Mouse (Mus musculus): ENCODE measurements around the gene Pcdh19.

The Pcdh19 gene

DNA sequence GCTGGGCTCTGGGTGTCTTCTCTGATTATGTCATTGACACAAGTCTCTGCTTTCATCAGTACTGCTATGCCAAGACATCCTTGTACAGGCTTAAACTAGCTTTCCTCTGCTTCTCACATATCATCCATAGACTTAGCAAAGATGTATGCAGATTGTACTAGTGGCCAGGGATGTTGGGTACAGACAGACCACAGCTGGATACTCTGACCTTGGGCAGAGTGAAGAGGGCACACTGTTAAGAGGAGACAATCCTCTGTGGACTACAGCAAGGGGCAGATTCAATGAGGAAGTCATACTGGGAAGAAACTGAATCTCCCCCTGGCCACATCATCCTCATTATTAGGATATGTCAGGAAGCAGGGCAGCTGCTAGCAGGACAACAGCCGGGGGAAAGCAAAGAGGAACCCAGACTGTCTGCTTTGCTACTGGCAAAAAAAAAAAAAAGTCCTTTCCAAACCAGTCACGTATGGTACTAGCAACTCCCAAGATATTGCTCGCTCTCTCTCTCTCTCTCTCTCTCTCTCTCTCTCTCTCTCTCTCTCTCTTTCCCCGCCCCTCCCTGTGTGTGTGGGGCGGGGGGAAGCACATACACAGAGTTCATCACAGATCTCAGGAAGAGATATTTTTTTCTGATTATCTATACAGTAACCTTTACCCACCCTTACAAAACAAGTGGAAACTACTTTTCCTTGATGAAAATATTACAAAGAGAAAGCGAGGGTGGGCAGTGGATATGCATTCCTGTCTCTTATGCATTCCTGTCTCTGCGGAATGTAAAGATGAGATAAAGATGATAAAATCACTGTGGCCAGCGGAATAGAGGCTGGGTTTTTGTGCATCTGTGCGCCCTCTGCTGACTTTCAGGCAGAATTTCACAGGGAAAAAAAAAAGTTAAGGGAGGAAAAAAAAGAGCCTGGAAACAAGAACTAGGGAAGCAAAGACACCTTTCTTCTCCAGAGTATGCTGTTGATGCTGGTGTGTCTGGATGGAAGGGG is 31.2 kb downstream of the Pcdh19 start:
- no peak for DNase-seq (ENCODE audit: low read depth in 1 of 2, low spot score in 2 of 2)

DNA sequence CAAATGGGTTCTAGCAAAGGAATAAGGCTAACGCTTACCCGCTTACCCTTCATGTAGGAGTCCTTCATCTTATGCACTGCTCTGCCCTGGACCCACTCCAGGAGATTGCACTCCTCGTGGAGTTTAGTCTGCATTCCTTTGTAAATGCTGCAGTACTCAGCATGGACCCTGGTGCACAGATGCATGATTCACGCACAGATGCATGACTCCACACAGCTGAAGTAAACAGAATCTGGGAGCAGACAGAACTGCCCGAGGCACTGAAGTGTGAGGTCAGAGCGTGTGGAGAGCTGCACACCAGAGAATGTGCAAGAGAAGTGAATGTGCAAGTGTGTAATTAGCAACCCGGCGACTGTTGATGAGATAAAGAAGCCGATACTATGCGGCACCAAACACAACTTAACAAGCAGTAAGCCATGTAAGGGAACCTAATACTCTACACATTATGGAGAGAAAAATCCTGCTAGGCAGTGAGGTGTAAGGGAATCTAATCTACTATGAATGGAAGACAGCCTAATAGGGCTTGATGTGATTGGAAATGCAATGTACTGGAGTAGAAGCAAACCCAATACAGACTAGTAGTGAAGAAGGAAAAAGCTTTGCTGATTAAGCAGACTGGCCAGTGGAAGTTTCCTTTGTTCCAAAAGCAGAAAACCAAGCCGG is 32.8 kb downstream of the Pcdh19 start:
- no peak for DNase-seq (ENCODE audit: low read depth in 1 of 2, low spot score in 2 of 2)

DNA sequence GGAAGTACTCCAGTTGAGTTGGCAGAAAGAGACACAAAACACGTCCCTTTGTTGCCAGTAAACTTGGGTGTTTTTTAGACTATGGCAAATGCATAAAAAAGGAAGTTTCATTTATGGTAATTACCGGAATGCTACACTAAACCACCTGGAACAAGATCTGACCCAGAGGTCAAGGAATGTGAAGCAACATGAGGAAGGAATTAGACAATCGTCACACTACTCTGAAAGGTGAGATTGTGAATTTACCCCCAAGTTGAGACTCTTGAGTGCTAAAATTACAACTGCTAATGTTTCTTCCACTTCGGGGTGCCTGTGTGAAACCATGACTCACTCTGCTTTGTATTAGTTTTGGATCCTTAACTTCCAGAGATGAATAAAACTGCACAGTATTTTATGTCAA is 33.6 kb downstream of the Pcdh19 start:
- DNase-seq (ENCODE audit: low read depth in 1 of 2, low spot score in 2 of 2) = no peak

DNA sequence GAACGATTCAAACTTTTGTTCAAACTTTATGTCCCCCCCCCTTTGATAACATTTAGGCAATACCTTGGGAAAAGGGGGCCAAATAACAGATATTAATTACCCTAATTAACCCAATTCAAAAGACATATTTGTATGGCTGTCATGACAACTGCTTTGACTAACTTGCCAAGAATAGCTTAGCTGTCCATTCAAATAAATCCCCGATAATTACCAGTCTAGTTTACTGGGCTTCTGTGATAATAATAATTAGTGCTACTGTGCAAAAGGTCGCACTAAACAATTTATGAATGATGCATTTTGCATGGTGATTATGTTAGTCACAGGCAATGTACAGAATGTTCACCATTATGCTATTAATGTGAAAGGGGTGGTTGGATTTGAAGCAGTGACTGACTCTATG is 35.7 kb downstream of the Pcdh19 start:
- no peak for DNase-seq (ENCODE audit: low read depth in 1 of 2, low spot score in 2 of 2)

DNA sequence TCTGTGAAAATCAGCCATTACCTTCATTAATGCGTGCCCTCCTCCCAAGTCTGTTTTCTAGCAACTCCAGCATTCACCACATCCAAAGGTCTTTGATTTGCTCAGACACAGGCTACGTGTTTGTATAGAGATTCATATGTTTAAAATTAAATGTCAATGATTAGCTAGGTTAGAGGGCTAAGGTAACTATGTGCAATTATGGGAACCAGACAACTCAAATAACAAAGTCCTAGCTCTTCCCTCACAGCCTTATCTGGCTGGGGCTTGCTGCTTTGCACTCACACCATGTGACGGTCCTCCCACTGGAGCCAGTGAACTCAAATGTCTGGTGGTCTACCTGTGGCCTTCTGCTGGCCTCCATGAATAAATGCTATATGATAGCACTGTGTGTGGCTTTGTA is 38.4 kb downstream of the Pcdh19 start:
- DNase-seq (ENCODE audit: low read depth in 1 of 2, low spot score in 2 of 2) = no peak

DNA sequence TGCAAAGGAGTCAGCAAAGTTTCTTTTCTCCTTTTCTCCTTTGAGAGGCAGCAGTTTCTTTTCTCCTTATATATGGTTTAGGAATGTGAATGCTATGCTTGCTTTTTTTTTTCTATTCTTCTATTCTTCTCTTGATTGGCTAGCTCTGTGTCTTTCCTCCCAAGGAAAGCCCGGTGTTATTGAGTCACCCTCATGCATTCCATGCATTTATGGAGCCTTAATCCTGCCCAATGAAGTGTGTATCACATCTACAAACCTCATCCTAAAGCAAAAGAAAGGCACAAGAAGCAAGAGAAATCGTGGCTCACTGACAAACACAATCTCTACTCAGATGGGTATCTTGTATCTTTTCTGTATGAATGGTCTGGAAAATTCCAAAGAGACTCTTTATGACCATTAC is 41.0 kb downstream of the Pcdh19 start:
- no peak for DNase-seq (ENCODE audit: low read depth in 1 of 2, low spot score in 2 of 2)

DNA sequence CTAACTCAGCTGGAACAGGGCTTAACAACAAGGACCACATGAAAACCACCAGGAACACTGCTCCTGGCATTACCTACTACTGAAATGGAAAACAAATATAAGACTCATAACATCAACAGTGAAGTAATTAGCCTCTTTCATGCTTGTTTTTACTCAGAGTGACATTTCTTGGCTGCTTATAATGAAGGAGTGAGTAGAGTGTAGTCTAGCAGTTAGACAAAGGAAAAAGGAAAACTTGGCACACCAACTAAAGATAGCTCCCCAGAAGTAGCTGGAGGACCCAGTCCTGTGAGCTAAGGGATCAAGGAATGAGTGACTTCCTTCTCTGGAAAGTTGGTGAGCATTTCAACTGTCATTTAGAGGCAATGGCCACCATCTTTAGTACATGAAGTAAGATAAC is 49.3 kb downstream of the Pcdh19 start:
- no peak for DNase-seq (ENCODE audit: low read depth in 1 of 2, low spot score in 2 of 2)

DNA sequence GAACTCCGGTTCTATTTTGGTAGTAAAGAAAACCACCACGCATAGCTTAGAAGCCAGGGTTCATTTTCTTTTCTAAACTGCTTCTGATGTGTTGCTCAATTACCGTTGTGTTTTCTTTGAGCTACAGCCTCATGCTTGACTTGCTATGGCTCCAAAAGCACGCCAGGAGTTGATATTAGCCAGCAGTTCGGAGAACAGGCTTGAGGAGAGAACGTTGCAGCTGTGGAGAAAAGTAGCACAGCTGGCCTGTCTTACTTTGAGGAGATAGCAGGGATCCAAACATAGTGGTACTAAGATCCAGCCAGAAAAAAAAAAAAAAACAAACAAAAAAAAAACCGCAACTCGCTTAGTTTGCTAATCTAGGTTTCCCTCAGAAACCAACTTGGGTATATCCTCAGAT is 59.2 kb downstream of the Pcdh19 start:
- no peak for DNase-seq (ENCODE audit: low read depth in 1 of 2, low spot score in 2 of 2)

DNA sequence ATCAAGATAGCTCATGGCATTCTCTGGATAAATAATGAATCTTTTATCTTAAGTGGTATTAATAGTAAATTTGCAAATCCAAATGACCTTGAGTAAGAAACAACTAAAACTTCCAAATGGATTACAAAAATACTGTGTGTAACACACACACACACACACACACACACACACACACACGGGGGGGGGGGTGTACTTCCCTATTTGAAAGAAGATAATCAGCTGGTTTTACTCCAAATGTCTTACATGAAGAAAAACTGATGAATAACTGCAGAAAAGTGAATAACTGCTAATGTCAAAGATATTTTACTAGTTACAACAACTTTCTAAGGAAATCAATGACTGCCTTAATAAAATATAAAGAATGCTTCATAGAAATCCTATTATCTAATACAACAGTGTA is 70.6 kb downstream of the Pcdh19 start:
- no peak for DNase-seq (ENCODE audit: low read depth in 1 of 2, low spot score in 2 of 2)

DNA sequence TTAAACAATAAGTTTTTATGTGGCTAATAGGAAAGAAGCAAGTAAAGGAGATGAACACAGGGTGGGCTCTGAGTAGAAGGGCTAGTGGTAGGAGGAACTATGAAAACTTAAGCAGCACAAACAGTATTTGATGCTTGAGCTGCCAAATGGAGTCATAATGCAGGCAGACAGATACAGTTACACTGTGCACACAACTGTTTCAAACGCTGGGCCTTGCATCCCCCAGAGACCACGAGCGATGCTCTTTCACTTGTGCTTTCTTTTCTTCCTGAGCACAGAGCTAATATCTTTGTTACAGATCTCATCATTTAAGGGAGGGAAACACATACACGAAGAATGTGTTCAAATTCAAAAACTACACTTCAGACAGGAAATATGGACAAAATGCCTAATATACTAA is 83.0 kb downstream of the Pcdh19 start:
- no peak for DNase-seq (ENCODE audit: low read depth in 1 of 2, low spot score in 2 of 2)

DNA sequence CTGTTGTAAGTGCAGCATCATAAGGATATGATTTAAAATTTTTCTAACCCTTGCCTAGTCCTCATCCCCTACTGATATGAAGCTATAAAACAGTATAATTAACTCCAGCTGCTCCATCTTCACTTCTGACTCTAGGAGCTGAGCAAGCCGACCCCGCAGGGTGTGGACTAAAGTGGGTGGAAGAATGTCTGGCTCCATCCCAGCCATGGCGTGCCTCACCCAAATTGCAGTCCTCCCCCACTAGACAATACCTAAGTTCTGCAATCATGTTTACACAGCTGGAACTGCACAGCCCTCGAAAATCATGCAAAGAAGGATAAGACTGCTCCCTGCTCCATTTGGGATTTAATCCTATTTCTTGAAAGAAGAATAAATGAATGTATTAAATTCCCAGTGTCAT is 84.5 kb downstream of the Pcdh19 start:
- no peak for DNase-seq (ENCODE audit: low read depth in 1 of 2, low spot score in 2 of 2)

DNA sequence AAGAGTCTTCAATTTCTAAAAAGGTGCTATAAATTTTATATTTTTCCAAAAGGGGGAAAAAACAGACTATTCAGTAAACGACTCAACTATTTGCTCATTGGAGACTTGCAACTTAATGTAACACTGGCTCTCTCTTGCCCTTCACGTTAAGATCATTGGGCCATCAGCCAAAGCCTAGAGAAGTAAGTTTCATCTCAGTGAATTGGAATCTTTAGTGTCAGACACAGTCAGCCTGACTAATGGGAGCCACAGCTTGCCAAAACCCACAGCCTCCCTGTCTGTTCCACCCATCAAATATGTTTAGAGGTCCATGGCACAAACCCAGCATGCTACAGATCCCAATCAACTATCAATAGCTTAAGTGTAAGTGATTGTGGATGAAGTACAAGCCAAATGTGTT is 86.7 kb downstream of the Pcdh19 start:
- no peak for DNase-seq (ENCODE audit: low read depth in 1 of 2, low spot score in 2 of 2)

DNA sequence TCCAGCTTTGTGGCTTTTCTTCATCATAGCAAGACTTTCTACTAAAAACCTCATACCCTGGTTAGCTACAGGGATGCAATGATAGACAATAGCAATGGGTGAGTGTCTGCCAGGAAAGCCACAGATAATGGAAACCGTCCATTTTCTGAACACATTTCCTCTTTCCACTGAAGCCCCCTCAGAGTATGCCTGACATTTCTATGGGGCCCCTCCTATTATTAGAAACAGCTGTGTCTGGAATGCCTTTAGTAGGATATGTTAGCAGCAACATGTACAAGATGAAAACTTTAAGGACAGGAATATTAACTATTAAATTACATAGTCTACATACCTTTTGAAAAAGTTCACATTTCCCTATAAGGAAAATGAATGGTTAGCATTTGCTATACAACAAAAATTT is 87.1 kb downstream of the Pcdh19 start:
- DNase-seq (ENCODE audit: low read depth in 1 of 2, low spot score in 2 of 2) = no peak

DNA sequence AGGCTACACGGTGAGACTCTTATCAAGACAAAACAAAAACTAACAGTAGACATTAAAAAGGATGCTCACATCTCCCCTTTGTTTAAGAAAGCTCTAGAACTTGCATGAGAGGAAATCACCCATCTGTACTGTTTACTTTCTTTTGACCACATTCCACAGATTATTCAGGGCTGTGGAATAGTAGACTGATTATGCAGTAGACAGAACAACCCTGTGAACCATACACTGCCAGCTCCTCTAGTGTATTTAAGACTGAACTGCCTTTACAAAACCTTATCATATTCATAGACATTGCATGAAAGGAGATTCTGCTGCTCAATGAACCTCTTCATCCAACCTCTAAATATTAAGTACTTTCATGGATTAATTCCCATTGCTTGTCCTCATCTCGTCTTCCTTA is 87.6 kb downstream of the Pcdh19 start:
- no peak for DNase-seq (ENCODE audit: low read depth in 1 of 2, low spot score in 2 of 2)

DNA sequence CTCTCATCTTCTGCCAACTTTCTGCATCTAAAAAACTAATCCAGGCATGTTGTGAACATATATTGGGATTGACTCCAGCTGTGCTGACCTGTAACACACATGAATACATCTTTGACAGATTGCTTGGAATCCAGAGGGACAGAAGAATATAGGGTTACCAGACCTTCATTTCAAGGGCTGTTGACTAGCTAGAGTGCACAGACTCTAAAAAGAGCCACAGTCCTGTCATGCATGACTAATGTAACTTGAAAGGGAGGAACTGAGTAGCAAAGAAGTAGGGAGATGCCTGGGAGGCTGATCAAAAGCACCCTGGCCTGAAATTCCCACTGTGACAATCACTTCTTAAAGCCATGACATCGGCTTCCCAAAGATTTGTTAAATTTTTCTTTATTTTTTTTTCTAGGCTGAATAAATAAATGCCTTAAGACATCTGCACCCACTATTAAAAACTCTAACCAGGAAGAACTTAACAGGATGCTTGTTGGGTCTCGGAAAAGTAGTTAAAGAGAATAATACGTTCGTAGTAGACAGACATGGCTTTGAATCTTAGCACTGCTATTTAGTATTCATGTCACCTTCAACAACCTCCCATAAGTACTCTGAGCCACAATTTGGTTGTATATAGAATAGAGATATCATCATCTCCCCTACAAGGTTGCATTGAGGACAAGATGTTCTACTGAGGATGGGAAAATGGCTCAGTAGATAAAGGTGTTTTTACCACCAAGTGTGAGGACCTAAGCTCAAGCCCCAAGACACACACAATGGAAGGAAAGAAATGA is 113.0 kb downstream of the Pcdh19 start:
- DNase-seq (ENCODE audit: low read depth in 1 of 2, low spot score in 2 of 2) = no peak

DNA sequence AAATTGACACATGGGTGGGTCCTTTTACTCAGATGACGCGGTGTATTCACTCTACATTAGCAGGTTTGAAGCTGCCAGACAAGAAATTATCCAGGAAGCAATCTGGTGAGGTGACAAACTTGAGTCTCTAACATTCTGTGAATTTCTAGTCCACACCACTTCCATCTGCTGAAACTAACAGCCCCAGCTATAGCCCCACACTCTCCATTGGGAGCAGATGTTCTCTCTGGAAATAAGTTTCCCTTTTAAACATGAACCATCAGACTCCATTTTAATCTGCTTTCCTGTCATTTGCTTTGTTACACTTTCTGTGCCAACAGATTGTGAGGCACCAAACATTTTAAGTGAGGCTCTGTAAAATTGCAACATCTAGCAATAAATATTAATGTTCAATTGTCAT is 123.4 kb downstream of the Pcdh19 start:
- no peak for DNase-seq (ENCODE audit: low read depth in 1 of 2, low spot score in 2 of 2)
